Mouse (Mus musculus): Measurements from ENCODE around the gene Man2a2. TPM values are rescaled to one million over a fixed set of nuclear protein-coding genes. Genes with fewer than 3 reads are reported as not detected.

Gene Man2a2
- total RNA-seq, 1 experiment, result 14.6 TPM

GRCm38 (mm10) chr7:80392119-80392518 lies 20.9 kb upstream of the Man2a2 start:
- H3K27ac ChIP-seq (ENCODE audit: insufficient read depth, low read depth, low read length, poor library complexity, severe bottlenecking), result no peak overlapping the region
- H3K9ac ChIP-seq (ENCODE audit: insufficient read depth, low read depth, low read length, poor library complexity, severe bottlenecking), result no peak overlapping the region
- no peak for TF ChIP-seq CHD2 (IDR thresholded peaks at IDR 0.05; ENCODE audit: low read depth, low read length)
- TF ChIP-seq ZNF384 (IDR thresholded peaks at IDR 0.05; ENCODE audit: low read depth, low read length), result no peak
- no peak for TF ChIP-seq MAFK (IDR thresholded peaks at IDR 0.05; ENCODE audit: insufficient read depth, low read depth, low read length)
- TF ChIP-seq ZC3H11A (IDR thresholded peaks at IDR 0.05; ENCODE audit: borderline replicate concordance, low read depth, low read length), result no peak
- no peak for TF ChIP-seq HCFC1 (IDR thresholded peaks at IDR 0.05; ENCODE audit: borderline replicate concordance, insufficient read depth, low read length)
- peaks cover 0 to 5% of the 10 kb centered on the region in 2 experiments; a peak in 1 of 4 replicates for H3K4me1 ChIP-seq (ENCODE audit: control insufficient read depth in 2 of 2, insufficient read depth in 2 of 2, low read length in 2 of 2, poor library complexity in 1 of 2)
- H3K36me3 ChIP-seq (ENCODE audit: control insufficient read depth, insufficient read depth, low read length, poor library complexity, severe bottlenecking), result peaks cover 16% of the 10 kb centered on the region; the same call in 1 of the 2 replicates
- no peak for DNase-seq (ENCODE audit: low read depth, low spot score)
- H3K4me3 ChIP-seq (ENCODE audit: insufficient read depth in 1 of 2, low read depth in 1 of 2, low read length in 2 of 2, poor library complexity in 1 of 2, severe bottlenecking in 1 of 2), result no peak overlapping the region
- no peaks in the 10 kb centered on the region for H3K9me3 ChIP-seq (ENCODE audit: control insufficient read depth, insufficient read depth, low read depth, low read length)
- in situ Hi-C loops (cut with MboI; ENCODE audit: low sequenced_read_pairs in 2 of 2, unreplicated experiment in 2 of 2), result loop anchor here in 1 of 2 experiments (25.0 kb wide), 1 partner anchor 195 kb away; no protein-coding TSS in a partner anchor

- in situ Hi-C loops (cut with MboI; ENCODE audit: low sequenced_read_pairs in 2 of 2, unreplicated experiment in 2 of 2), result loop anchor here (10.0 to 25.0 kb wide), 3 partner anchors 197 to 307 kb away; no protein-coding TSS in a partner anchor
- no peak for TF ChIP-seq ZC3H11A (IDR thresholded peaks at IDR 0.05; ENCODE audit: borderline replicate concordance, low read depth, low read length)
- no peak for TF ChIP-seq MAFK (IDR thresholded peaks at IDR 0.05; ENCODE audit: insufficient read depth, low read depth, low read length)
- TF ChIP-seq ZNF384 (IDR thresholded peaks at IDR 0.05; ENCODE audit: low read depth, low read length), result no peak
- TF ChIP-seq CHD2 (IDR thresholded peaks at IDR 0.05; ENCODE audit: low read depth, low read length), result no peak
- TF ChIP-seq HCFC1 (IDR thresholded peaks at IDR 0.05; ENCODE audit: borderline replicate concordance, insufficient read depth, low read length), result no peak
- H3K4me3 ChIP-seq (ENCODE audit: insufficient read depth in 1 of 2, low read depth in 1 of 2, low read length in 2 of 2, poor library complexity in 1 of 2, severe bottlenecking in 1 of 2), result peak within 1 kb of the TSS; percentile 47 to 66
- peaks cover 0 to 8% of the 10 kb centered on the region in 2 experiments; a peak in 1 of 4 replicates for H3K4me1 ChIP-seq (ENCODE audit: control insufficient read depth in 2 of 2, insufficient read depth in 2 of 2, low read length in 2 of 2, poor library complexity in 1 of 2)
- H3K36me3 ChIP-seq (ENCODE audit: control insufficient read depth, insufficient read depth, low read length, poor library complexity, severe bottlenecking), result peaks cover 5% of the 10 kb centered on the region; the same call in 1 of the 2 replicates
- DNase-seq (ENCODE audit: low read depth, low spot score), result no peak
- H3K9me3 ChIP-seq (ENCODE audit: control insufficient read depth, insufficient read depth, low read depth, low read length), result no peaks in the 10 kb centered on the region
- H3K27ac ChIP-seq (ENCODE audit: insufficient read depth, low read depth, low read length, poor library complexity, severe bottlenecking), result no peak within 1 kb of the TSS
- peak within 1 kb of the TSS; percentile 44 for H3K9ac ChIP-seq (ENCODE audit: insufficient read depth, low read depth, low read length, poor library complexity, severe bottlenecking)
These were observed 16.7 kb upstream of the Man2a2 start, which contains the start of gene Fes for GRCm38 (mm10) chr7:80387633-80388543. Gene Fes (minus strand): TSS chr7:80387946.

- no peak for DNase-seq (ENCODE audit: low read depth, low spot score)
- H3K9ac ChIP-seq (ENCODE audit: insufficient read depth, low read depth, low read length, poor library complexity, severe bottlenecking), result no peak overlapping the region
- H3K36me3 ChIP-seq (ENCODE audit: control insufficient read depth, insufficient read depth, low read length, poor library complexity, severe bottlenecking), result peaks cover 2% of the 10 kb centered on the region; the same call in 1 of the 2 replicates
- in situ Hi-C loops (cut with MboI; ENCODE audit: low sequenced_read_pairs in 2 of 2, unreplicated experiment in 2 of 2), result loop anchor here (10.0 to 25.0 kb wide), 3 partner anchors 198 to 308 kb away; no protein-coding TSS in a partner anchor
- H3K27ac ChIP-seq (ENCODE audit: insufficient read depth, low read depth, low read length, poor library complexity, severe bottlenecking), result no peak overlapping the region
- no peaks in the 10 kb centered on the region for H3K9me3 ChIP-seq (ENCODE audit: control insufficient read depth, insufficient read depth, low read depth, low read length)
- peaks cover 0 to 12% of the 10 kb centered on the region in 2 experiments; a peak in 1 of 4 replicates for H3K4me1 ChIP-seq (ENCODE audit: control insufficient read depth in 2 of 2, insufficient read depth in 2 of 2, low read length in 2 of 2, poor library complexity in 1 of 2)
- TF ChIP-seq CHD2 (IDR thresholded peaks at IDR 0.05; ENCODE audit: low read depth, low read length), result no peak
- TF ChIP-seq ZNF384 (IDR thresholded peaks at IDR 0.05; ENCODE audit: low read depth, low read length), result peak; percentile 60; the same call in 1 of the 2 replicates
- H3K4me3 ChIP-seq (ENCODE audit: insufficient read depth in 1 of 2, low read depth in 1 of 2, low read length in 2 of 2, poor library complexity in 1 of 2, severe bottlenecking in 1 of 2), result peak overlapping the region; percentile 4 to 66; a peak in 3 of 4 replicates
These were observed 16.0 kb upstream of the Man2a2 start for GRCm38 (mm10) chr7:80387033-80387632.

GRCm38 (mm10) chr7:80386235-80386930 lies 15.2 kb upstream of the Man2a2 start:
- H3K9ac ChIP-seq (ENCODE audit: insufficient read depth, low read depth, low read length, poor library complexity, severe bottlenecking), result no peak overlapping the region
- peaks cover 0 to 12% of the 10 kb centered on the region in 2 experiments; a peak in 1 of 4 replicates for H3K4me1 ChIP-seq (ENCODE audit: control insufficient read depth in 2 of 2, insufficient read depth in 2 of 2, low read length in 2 of 2, poor library complexity in 1 of 2)
- no peaks in the 10 kb centered on the region; the same call in 1 of the 2 replicates for H3K36me3 ChIP-seq (ENCODE audit: control insufficient read depth, insufficient read depth, low read length, poor library complexity, severe bottlenecking)
- no peak overlapping the region for H3K27ac ChIP-seq (ENCODE audit: insufficient read depth, low read depth, low read length, poor library complexity, severe bottlenecking)
- H3K4me3 ChIP-seq (ENCODE audit: insufficient read depth in 1 of 2, low read depth in 1 of 2, low read length in 2 of 2, poor library complexity in 1 of 2, severe bottlenecking in 1 of 2), result peak overlapping the region; percentile 4 to 66; a peak in 2 of 4 replicates
- peak; percentile 92 for DNase-seq (ENCODE audit: low read depth, low spot score)
- peak; percentile 95 for TF ChIP-seq ZC3H11A (IDR thresholded peaks at IDR 0.05; ENCODE audit: borderline replicate concordance, low read depth, low read length)
- TF ChIP-seq ZNF384 (IDR thresholded peaks at IDR 0.05; ENCODE audit: low read depth, low read length), result no peak
- in situ Hi-C loops (cut with MboI; ENCODE audit: low sequenced_read_pairs in 2 of 2, unreplicated experiment in 2 of 2), result loop anchor here (10.0 to 25.0 kb wide), 3 partner anchors 198 to 308 kb away; no protein-coding TSS in a partner anchor
- H3K9me3 ChIP-seq (ENCODE audit: control insufficient read depth, insufficient read depth, low read depth, low read length), result no peaks in the 10 kb centered on the region

Measured in ES-E14 (cell line).